Mouse (Mus musculus) thymus, adult 2 months (tissue): ENCODE data around the gene Upf3a. TPM values are rescaled to one million over a fixed set of nuclear protein-coding genes. Genes with fewer than 3 reads are reported as not detected.
"Not testable (repeated sequence)": the region's sequence is repeated elsewhere in the genome, so short reads cannot be mapped to it uniquely, and the experiment has no call there.

Experiments used
- DNase-seq: peaks from one replicate; pipeline ENCODE4 v3.0.0; 2021
- H3K27ac ChIP-seq: fragments of 200-500 bp; 2 replicates; pipeline ENCODE4 v1.5.1; 2012; ENCODE audit warnings: low read length, control low read depth; ENCODE audit not compliant: control insufficient read depth, insufficient read depth
- H3K27me3 ChIP-seq: fragments of 200-500 bp; 2 replicates; pipeline ENCODE4 v1.6.1; 2012; ENCODE audit warnings: mild to moderate bottlenecking, low read length, moderate library complexity, mixed read lengths; ENCODE audit not compliant: control insufficient read depth, insufficient read depth
- H3K36me3 ChIP-seq: fragments of 200-500 bp; 2 replicates; pipeline ENCODE4 v1.6.1; 2012; ENCODE audit warnings: mild to moderate bottlenecking, low read length, moderate library complexity; ENCODE audit not compliant: control insufficient read depth, insufficient read depth
- H3K4me1 ChIP-seq: fragments of 200-500 bp; replicated peaks from 2 replicates; pipeline ENCODE4 v1.6.1; 2012; ENCODE audit warnings: low read length; ENCODE audit not compliant: control insufficient read depth, insufficient read depth
- H3K4me3 ChIP-seq: fragments of 200-500 bp; 2 replicates; pipeline ENCODE4 v1.5.1; 2012; ENCODE audit warnings: mild to moderate bottlenecking, low read length, control low read depth, moderate library complexity; ENCODE audit not compliant: control insufficient read depth, insufficient read depth
- CTCF ChIP-seq: fragments of 200-500 bp; IDR thresholded peaks from 2 replicates; pipeline ENCODE4 v1.5.1; 2012; ENCODE audit warnings: mild to moderate bottlenecking, control low read depth, low read length, moderate library complexity, borderline replicate concordance; ENCODE audit not compliant: control insufficient read depth, poor library complexity, insufficient read depth; ENCODE audit errors: extremely low read depth
- POLR2A ChIP-seq: fragments of 200-500 bp; IDR thresholded peaks from 2 replicates; pipeline ENCODE4 v1.6.1; 2012; ENCODE audit warnings: mild to moderate bottlenecking, low read length, control low read depth, moderate library complexity; ENCODE audit not compliant: control insufficient read depth, poor library complexity, insufficient read depth; ENCODE audit errors: extremely low read depth
- WGBS: fragments of 180-500 bp; shearing (Covaris S2); methylation state at CpG from one replicate; pipeline ENCODE4 v1.1.7; 2018; 5-methylcytosine and 5-hydroxymethylcytosine counted together
- polyA plus RNA-seq: library from polyadenylated mRNA; depleted of rRNA; stranded (reverse); fragments of >200 nt; gene quantifications from 2 replicates; pipeline ENCODE4 v1.2.3, GENCODE M21; 2012; rRNA removed

Upf3a gene
- polyA plus RNA-seq, 1 experiment = 13.3 TPM

GRCm38 (mm10) chr8:13793097-13793745 is 7.8 kb downstream of the Upf3a start:
- H3K4me1 ChIP-seq = no peaks in the 10 kb centered on the region
- no peak overlapping the region for H3K4me3 ChIP-seq
- no peaks in the 10 kb centered on the region for H3K27me3 ChIP-seq
- 93% methylated on average over 8 of the region's 8 CpGs for WGBS
- TF ChIP-seq POLR2A = no peak
- TF ChIP-seq CTCF = no peak
- H3K36me3 ChIP-seq = peaks cover 37% of the 10 kb centered on the region
- no peak overlapping the region for H3K27ac ChIP-seq
- DNase-seq = no peak

GRCm38 (mm10) chr8:13793746-13794101 is 8.3 kb downstream of the Upf3a start:
- WGBS = 97% methylated on average over 11 of the region's 11 CpGs
- DNase-seq = no peak
- TF ChIP-seq CTCF = no peak
- TF ChIP-seq POLR2A = no peak
- H3K4me1 ChIP-seq = no peaks in the 10 kb centered on the region
- H3K27me3 ChIP-seq = no peaks in the 10 kb centered on the region
- no peak overlapping the region for H3K27ac ChIP-seq
- H3K36me3 ChIP-seq = peaks cover 41% of the 10 kb centered on the region
- no peak overlapping the region for H3K4me3 ChIP-seq

GRCm38 (mm10) chr8:13797676-13798075 is 12.3 kb downstream of the Upf3a start:
- H3K27me3 ChIP-seq = no peaks in the 10 kb centered on the region
- DNase-seq = no peak
- no peaks in the 10 kb centered on the region for H3K4me1 ChIP-seq
- no peak overlapping the region for H3K27ac ChIP-seq
- peaks cover 36% of the 10 kb centered on the region for H3K36me3 ChIP-seq
- no peak overlapping the region for H3K4me3 ChIP-seq
- TF ChIP-seq POLR2A = no peak
- no peak for TF ChIP-seq CTCF
- 97% methylated on average over 5 of the region's 5 CpGs for WGBS

GRCm38 (mm10) chr8:13799566-13799965 is 14.2 kb downstream of the Upf3a start:
- Histone ChIP-seq H3K4me1 (no peaks in the 10 kb centered on the region), H3K4me3 (no peak overlapping the region), H3K27me3 (no peaks in the 10 kb centered on the region), H3K27ac (no peak overlapping the region), H3K36me3 (peaks cover 31% of the 10 kb centered on the region)
- TF ChIP-seq CTCF = no peak
- TF ChIP-seq POLR2A = no peak
- DNase-seq = no peak
- 94% methylated on average over 5 of the region's 5 CpGs for whole genome bisulfite sequencing

- WGBS = 77% methylated on average over 7 of the region's 7 CpGs
- Histone ChIP-seq H3K27ac (no peak overlapping the region), H3K27me3 (no peaks in the 10 kb centered on the region), H3K4me3 (no peak overlapping the region), H3K4me1 (no peaks in the 10 kb centered on the region), H3K36me3 (no peaks in the 10 kb centered on the region)
- TF ChIP-seq POLR2A (no peak), CTCF (no peak)
- no peak for DNase-seq
Observed at GRCm38 (mm10) chr8:13828598-13829172, 43.3 kb downstream of the Upf3a start.

GRCm38 (mm10) chr8:13838289-13838688 is 52.9 kb downstream of the Upf3a start, which contains the start of gene AF366264:
Gene AF366264 (minus strand): TSS chr8:13838389.
- 89% methylated on average over 5 of the region's 5 CpGs for WGBS
- H3K27ac ChIP-seq, H3K4me1 ChIP-seq, H3K27me3 ChIP-seq, DNase-seq, H3K36me3 ChIP-seq, H3K4me3 ChIP-seq: not testable (repeated sequence)

- not testable (repeated sequence) for H3K4me3 ChIP-seq, H3K4me1 ChIP-seq, H3K36me3 ChIP-seq, H3K27me3 ChIP-seq, H3K27ac ChIP-seq, DNase-seq
- 90% methylated on average over 1 of the region's 1 CpGs for WGBS
Observed at GRCm38 (mm10) chr8:13843286-13843685, 57.9 kb downstream of the Upf3a start.

Other genes starting within 250 kb of the Upf3a start
- 0.18 and 0.30 TPM in 2 replicates for gene 1700029H14Rik, start 223.2 kb upstream of the Upf3a start, polyA plus RNA-seq
- 52.7 and 57.5 TPM in 2 replicates for gene Rasa3, start 108.0 kb upstream of the Upf3a start, polyA plus RNA-seq
- not detected in 2 replicates for gene Cfap97d2, start 79.7 kb upstream of the Upf3a start, polyA plus RNA-seq
- 69.9 and 72.1 TPM in 2 replicates for gene Cdc16, start 27.9 kb upstream of the Upf3a start, polyA plus RNA-seq
- not detected in 2 replicates for gene AF366264, start 52.8 kb downstream of the Upf3a start, polyA plus RNA-seq
- 21.4 and 26.6 TPM in 2 replicates for gene Champ1, start 84.0 kb downstream of the Upf3a start, polyA plus RNA-seq
- 1.9 and 4.0 TPM in 2 replicates for gene Coprs, start 104.7 kb downstream of the Upf3a start, polyA plus RNA-seq